Mouse (Mus musculus) neural tube, embryonic 14.5 days (tissue): Measurements from ENCODE around the gene Mrpl41. TPM values are rescaled to one million over a fixed set of nuclear protein-coding genes. Genes with fewer than 3 reads are reported as not detected.
"Not testable (repeated sequence)": the region's sequence is repeated elsewhere in the genome, so short reads cannot be mapped to it uniquely, and the experiment has no call there.

Experiments
- ATAC-seq: fragments of 200-750 bp; cut with Nextera tagmentation; 2 replicates; pipeline ENCODE4 v1.8.0; 2017; ENCODE audit warnings: low read depth, mild to moderate bottlenecking, moderate TSS enrichment, moderate library complexity
- H3K27ac ChIP-seq: fragments of 300-500 bp; sonication (generic); 2 replicates; pipeline ENCODE4 v1.5.1; 2014; ENCODE audit warnings: low read depth, mild to moderate bottlenecking, control low read depth, low read length, moderate library complexity, mixed read lengths
- H3K27me3 ChIP-seq: fragments of 300-500 bp; sonication (generic); 2 replicates; pipeline ENCODE4 v1.6.1; 2014; ENCODE audit warnings: low read length; ENCODE audit not compliant: control insufficient read depth, insufficient read depth
- H3K36me3 ChIP-seq: fragments of 300-500 bp; sonication (generic); 2 replicates; pipeline ENCODE4 v1.6.1; 2014; ENCODE audit warnings: low read length, mixed read lengths; ENCODE audit not compliant: control insufficient read depth, insufficient read depth
- H3K4me1 ChIP-seq: fragments of 300-500 bp; sonication (generic); 2 replicates; pipeline ENCODE4 v1.6.1; 2014; ENCODE audit warnings: low read length; ENCODE audit not compliant: control insufficient read depth, insufficient read depth
- H3K4me2 ChIP-seq: fragments of 300-500 bp; sonication (generic); 2 replicates; pipeline ENCODE4 v1.6.1; 2014; ENCODE audit warnings: mild to moderate bottlenecking, low read depth, low read length, control low read depth
- H3K4me3 ChIP-seq: fragments of 300-500 bp; sonication (generic); 2 replicates; pipeline ENCODE4 v1.5.1; 2014; ENCODE audit warnings: low read depth, low read length, control low read depth, mixed read lengths
- H3K9ac ChIP-seq: fragments of 300-500 bp; sonication (generic); replicated peaks from 2 replicates; pipeline ENCODE4 v1.6.1; 2014; ENCODE audit warnings: low read depth, mild to moderate bottlenecking, control low read depth, low read length, mixed read lengths
- H3K9me3 ChIP-seq: fragments of 300-500 bp; sonication (generic); 2 replicates; pipeline ENCODE4 v1.6.1; 2016; ENCODE audit warnings: low read length; ENCODE audit not compliant: control insufficient read depth
- WGBS: fragments of 180-500 bp; shearing (Covaris S2); extraction: QIAGEN DNeasy Blood & Tissue Kit; methylation state at CpG from one replicate; pipeline ENCODE4 v1.1.7; 2014; 5-methylcytosine and 5-hydroxymethylcytosine counted together
- polyA plus RNA-seq: library from polyadenylated mRNA; unstranded; fragments of >200 nt; fragmentation: Nextera tagmentation; extraction: Ambion mirVana; gene quantifications from 2 replicates; pipeline ENCODE4 v1.2.1, GENCODE M21; 2014

Mrpl41 gene
- polyA plus RNA-seq, 1 experiment from 2014 or later: 181 TPM

GRCm38 (mm10) chr2:24949421-24950188, 25.3 kb downstream of the Mrpl41 start, which contains the start of gene Zmynd19:
Gene Zmynd19, plus strand, starts transcription at chr2:24949792.
- peaks cover 14% of the 10 kb centered on the region for H3K4me1 ChIP-seq
- under 1% methylated on average over 87 of the region's 108 CpGs for WGBS
- no peaks in the 10 kb centered on the region for H3K9me3 ChIP-seq
- H3K9ac ChIP-seq: peak within 1 kb of the TSS; percentile 94
- peaks cover 25% of the 10 kb centered on the region for H3K36me3 ChIP-seq
- H3K27ac ChIP-seq: peak within 1 kb of the TSS; percentile 39
- no peaks in the 10 kb centered on the region for H3K27me3 ChIP-seq
- peak within 1 kb of the TSS; percentile 75 for H3K4me2 ChIP-seq
- H3K4me3 ChIP-seq: peak within 1 kb of the TSS; percentile 97
- ATAC-seq: peak; percentile 98

GRCm38 (mm10) chr2:24944304-24944703, 30.6 kb downstream of the Mrpl41 start:
- WGBS: 49% methylated on average over 2 of the region's 2 CpGs
- H3K36me3 ChIP-seq, H3K4me3 ChIP-seq, H3K27me3 ChIP-seq, ATAC-seq, H3K4me2 ChIP-seq, H3K9ac ChIP-seq, H3K27ac ChIP-seq, H3K4me1 ChIP-seq, H3K9me3 ChIP-seq: not testable (repeated sequence)

GRCm38 (mm10) chr2:24942092-24942491, 32.8 kb downstream of the Mrpl41 start:
- no peak for ATAC-seq
- Histone ChIP-seq H3K4me1 (no peaks in the 10 kb centered on the region), H3K4me3 (no peak overlapping the region), H3K9me3 (no peaks in the 10 kb centered on the region), H3K27ac (no peak overlapping the region), H3K36me3 (no peaks in the 10 kb centered on the region), H3K4me2 (no peak overlapping the region), H3K27me3 (no peaks in the 10 kb centered on the region), H3K9ac (no peak overlapping the region)
- WGBS: 66% methylated on average over 4 of the region's 4 CpGs

- no peaks in the 10 kb centered on the region for H3K36me3 ChIP-seq
- peak within 1 kb of the TSS; percentile 64 for H3K4me3 ChIP-seq
These were observed 39.7 kb downstream of the Mrpl41 start, which contains the start of gene Arrdc1 for GRCm38 (mm10) chr2:24935057-24935796. Gene Arrdc1, minus strand, starts transcription at chr2:24935252.

GRCm38 (mm10) chr2:24934441-24934963, 40.4 kb downstream of the Mrpl41 start:
- peak; percentile 55 for ATAC-seq
- H3K27me3 ChIP-seq: no peaks in the 10 kb centered on the region
- no peaks in the 10 kb centered on the region for H3K36me3 ChIP-seq
- 3% methylated on average over 19 of the region's 19 CpGs for WGBS
- no peaks in the 10 kb centered on the region for H3K9me3 ChIP-seq
- peak overlapping the region; percentile 78 for H3K9ac ChIP-seq
- no peak overlapping the region for H3K27ac ChIP-seq
- peak overlapping the region; percentile 64 for H3K4me3 ChIP-seq
- H3K4me2 ChIP-seq: peak overlapping the region; percentile 82
- 0 out of 2 replicates have a peak, but pooled peaks cover 6% of the 10 kb centered on the region for H3K4me1 ChIP-seq

More at GRCm38 (mm10) chr2:24935057-24935796, 39.7 kb downstream of the Mrpl41 start, which contains the start of gene Arrdc1:
- peak; percentile 93 for ATAC-seq
- Histone ChIP-seq H3K9me3 (no peaks in the 10 kb centered on the region), H3K27ac (no peak within 1 kb of the TSS), H3K4me1 (0 out of 2 replicates have a peak, but pooled peaks cover 6% of the 10 kb centered on the region), H3K9ac (peak within 1 kb of the TSS; percentile 78), H3K4me2 (peak within 1 kb of the TSS; percentile 82), H3K27me3 (no peaks in the 10 kb centered on the region)
- under 1% methylated on average over 48 of the region's 49 CpGs for WGBS

GRCm38 (mm10) chr2:24929593-24929992, 45.3 kb downstream of the Mrpl41 start:
- H3K4me3 ChIP-seq: no peak overlapping the region
- H3K4me2 ChIP-seq: no peak overlapping the region
- no peak overlapping the region for H3K9ac ChIP-seq
- H3K9me3 ChIP-seq: no peaks in the 10 kb centered on the region
- H3K4me1 ChIP-seq: 0 out of 2 replicates have a peak, but pooled peaks cover 4% of the 10 kb centered on the region
- H3K36me3 ChIP-seq: no peaks in the 10 kb centered on the region
- ATAC-seq: no peak
- WGBS: 89% methylated on average over 5 of the region's 5 CpGs
- no peak overlapping the region for H3K27ac ChIP-seq
- no peaks in the 10 kb centered on the region for H3K27me3 ChIP-seq

GRCm38 (mm10) chr2:24929119-24929518, 45.8 kb downstream of the Mrpl41 start:
- no peak for ATAC-seq
- Histone ChIP-seq H3K27me3 (no peaks in the 10 kb centered on the region), H3K9me3 (no peaks in the 10 kb centered on the region), H3K36me3 (no peaks in the 10 kb centered on the region), H3K27ac (no peak overlapping the region), H3K4me3 (no peak overlapping the region), H3K4me2 (no peak overlapping the region), H3K4me1 (no peaks in the 10 kb centered on the region), H3K9ac (no peak overlapping the region)
- 64% methylated on average over 2 of the region's 2 CpGs for WGBS

- Histone ChIP-seq H3K4me3 (no peak overlapping the region), H3K36me3 (no peaks in the 10 kb centered on the region), H3K9me3 (no peaks in the 10 kb centered on the region), H3K4me2 (no peak overlapping the region), H3K27ac (no peak overlapping the region), H3K4me1 (no peaks in the 10 kb centered on the region), H3K9ac (no peak overlapping the region), H3K27me3 (no peaks in the 10 kb centered on the region)
- 78% methylated on average over 4 of the region's 4 CpGs for WGBS
- ATAC-seq: no peak
These were observed 47.0 kb downstream of the Mrpl41 start for GRCm38 (mm10) chr2:24927810-24928479.
